ENCODE assay signal across 8 mouse cellular contexts in genomic region chr1:171388376-171389102, GRCm38 (mm10). TPM values are rescaled to one million over a fixed set of nuclear protein-coding genes. Genes with fewer than 3 reads are reported as not detected.
DNase-seq lines count a peak whose midpoint lies in the region; ATAC-seq lines count a peak whose summit lies in the region.

Arhgap30 (plus strand) TSS chr1:171388954.

- H3K9ac ChIP-seq in liver, embryonic 16.5 days (ENCODE audit: low read depth, low read length) = peak within 1 kb of the TSS; percentile 25; the same call in 1 of the 2 replicates

- 26% methylated on average over 15 of the region's 15 CpGs for WGBS in liver, embryonic 16.5 days (ENCODE audit: insufficient replicate concordance)

- peak; percentile 66 for ATAC-seq in liver, embryonic 16.5 days (ENCODE audit: low read depth)

- peak within 1 kb of the TSS; percentile 47 for H3K4me2 ChIP-seq in liver, embryonic 16.5 days (ENCODE audit: low read depth, low read length)

- H3K4me3 ChIP-seq in erythroblast, embryonic 14.5 days (replicated peaks) = peak within 1 kb of the TSS; percentile 20
- peak within 1 kb of the TSS; percentile 48 for H3K4me3 ChIP-seq in liver, embryonic 16.5 days (ENCODE audit: low read depth, low read length)

- H3K27me3 ChIP-seq in erythroblast, embryonic 14.5 days (ENCODE audit: control insufficient read depth) = no peaks in the 10 kb centered on the region
- H3K27me3 ChIP-seq in liver, embryonic 16.5 days (ENCODE audit: control insufficient read depth, insufficient read depth, low read depth, low read length) = no peaks in the 10 kb centered on the region

- H3K4me1 ChIP-seq in erythroblast, embryonic 14.5 days (ENCODE audit: control insufficient read depth) = peaks cover 12% of the 10 kb centered on the region
- no peaks in the 10 kb centered on the region for H3K4me1 ChIP-seq in liver, embryonic 16.5 days (ENCODE audit: control insufficient read depth, low read depth, low read length)

- H3K36me3 ChIP-seq in erythroblast, embryonic 14.5 days (ENCODE audit: control insufficient read depth) = no peaks in the 10 kb centered on the region
- H3K36me3 ChIP-seq in liver, embryonic 16.5 days (ENCODE audit: control insufficient read depth, insufficient read depth) = no peaks in the 10 kb centered on the region

- DNase-seq in adrenal gland, adult 8-10 months = peak; percentile 32
- no peak for DNase-seq in adrenal gland, postnatal 25 days
- DNase-seq in 416B (ENCODE audit: low read depth) = peak; percentile 98
- peak; percentile 59 to 86 for DNase-seq in spleen, postnatal 10 days (ENCODE audit: low spot score in 2 of 2)
- no peak for DNase-seq in urinary bladder, adult 18-20 months (ENCODE audit: low spot score in 2 of 2)
- no peak for DNase-seq in urinary bladder, adult 2 months (ENCODE audit: low spot score)

- H3K9me3 ChIP-seq in erythroblast, embryonic 14.5 days (ENCODE audit: control insufficient read depth, low read length) = no peaks in the 10 kb centered on the region
- no peaks in the 10 kb centered on the region for H3K9me3 ChIP-seq in liver, embryonic 16.5 days (replicated peaks; ENCODE audit: control insufficient read depth, low read length)

- H3K27ac ChIP-seq in liver, embryonic 16.5 days (ENCODE audit: low read length) = peak within 1 kb of the TSS; percentile 77

RNA-seq across cellular contexts. Expression of gene Arhgap30, which starts in this region (rescaled TPM):
- total RNA-seq in adrenal gland, adult 8-10 months (2022) = 1 to 10 TPM; 3.4 to 7.5 (median 5.5) TPM
- total RNA-seq in adrenal gland, postnatal 25 days (2021) = 1.8 and 2.2 TPM in 2 replicates
- polyA plus RNA-seq in erythroblast, embryonic 14.5 days (2012) = 0.06 and 0.07 TPM in 2 replicates
- 5.3 and 5.8 TPM in 2 replicates for polyA plus RNA-seq in liver, embryonic 16.5 days (2015; fragmentation: Nextera tagmentation; extraction: Ambion mirVana)
- polyA plus RNA-seq in urinary bladder, adult 2 months (2012; rRNA removed) = 4.2 and 5.0 TPM in 2 replicates

Comparison
In these comparisons a context has a peak if more than half of its experiments do, and no peak if none do; other contexts are left out.
1. DNase-seq: peak in adrenal gland, adult 8-10 months (single experiment), 416B (single experiment) and spleen, postnatal 10 days (2 of 2); none in adrenal gland, postnatal 25 days (single experiment), urinary bladder, adult 18-20 months (0 of 2) and urinary bladder, adult 2 months (single experiment).